Mouse (Mus musculus) heart, adult 2 months (tissue): ENCODE measurements at regions not wholly inside any gene's neighbourhood (a gene's known extent, or its start where the extent isn't known, plus 50 kb on each side); places are given as distances from the start of the nearest gene placed in this dataset.

ENCODE experiments used
- CTCF ChIP-seq: fragments of 200-600 bp; IDR thresholded peaks from 2 replicates; pipeline ENCODE4 v1.8.1; 2022; ENCODE audit warnings: antibody characterized with exemption, mild to moderate bottlenecking, moderate library complexity
- POLR2A ChIP-seq: fragments of 200-500 bp; IDR thresholded peaks from 2 replicates; pipeline ENCODE4 v1.6.1; 2011; ENCODE audit warnings: mild to moderate bottlenecking, low read depth, low read length, control low read depth; ENCODE audit not compliant: insufficient read depth

- TF ChIP-seq POLR2A (no peak), CTCF (no peak)
These were observed 280.8 kb upstream of the Myo3a start for GRCm38 (mm10) chr2:21946484-21946883.
